Mouse (Mus musculus) limb, embryonic 14.5 days (tissue): ENCODE measurements around the gene Sh3rf3. TPM values are rescaled to one million over a fixed set of nuclear protein-coding genes. Genes with fewer than 3 reads are reported as not detected.

Experiments
- ATAC-seq: fragments of 200-750 bp; cut with Nextera tagmentation; 2 replicates; pipeline ENCODE4 v1.8.0; 2017; ENCODE audit warnings: low read depth, moderate number of reproducible peaks, moderate TSS enrichment; ENCODE audit not compliant: low FRiP score
- DNase-seq: peaks from one replicate; pipeline ENCODE4 v3.0.0-alpha.2; 2015; ENCODE audit warnings: low spot score
- H3K27ac ChIP-seq: fragments of 300-500 bp; sonication (generic); replicated peaks from 2 replicates; pipeline ENCODE4 v1.5.1; 2014; ENCODE audit warnings: low read depth, mild to moderate bottlenecking, low read length, moderate library complexity, mixed read lengths
- H3K27me3 ChIP-seq: fragments of 300-500 bp; sonication (generic); 2 replicates; pipeline ENCODE4 v1.6.1; 2014; ENCODE audit warnings: low read length, mixed read lengths; ENCODE audit not compliant: control insufficient read depth, insufficient read depth
- H3K36me3 ChIP-seq: fragments of 300-500 bp; sonication (generic); 2 replicates; pipeline ENCODE4 v1.6.1; 2014; ENCODE audit warnings: mild to moderate bottlenecking, low read length, moderate library complexity, mixed read lengths; ENCODE audit not compliant: control insufficient read depth, insufficient read depth
- H3K4me1 ChIP-seq: fragments of 300-500 bp; sonication (generic); 2 replicates; pipeline ENCODE4 v1.6.1; 2014; ENCODE audit warnings: antibody characterized with exemption, low read length, mixed read lengths; ENCODE audit not compliant: control insufficient read depth, insufficient read depth
- H3K4me2 ChIP-seq: fragments of 300-500 bp; sonication (generic); replicated peaks from 2 replicates; pipeline ENCODE4 v1.6.1; 2014; ENCODE audit warnings: low read depth, mild to moderate bottlenecking, low read length, moderate library complexity; ENCODE audit not compliant: severe bottlenecking
- H3K4me3 ChIP-seq: fragments of 300-500 bp; sonication (generic); replicated peaks from 2 replicates; pipeline ENCODE4 v1.5.1; 2014; ENCODE audit warnings: low read length
- H3K9ac ChIP-seq: fragments of 300-500 bp; sonication (generic); 2 replicates; pipeline ENCODE4 v1.6.1; 2014; ENCODE audit warnings: mild to moderate bottlenecking, low read depth, low read length, moderate library complexity; ENCODE audit not compliant: severe bottlenecking
- H3K9me3 ChIP-seq: fragments of 300-500 bp; sonication (generic); 2 replicates; pipeline ENCODE4 v1.6.1; 2016; ENCODE audit warnings: low read length; ENCODE audit not compliant: control insufficient read depth
- POLR2A ChIP-seq: fragments of 200-500 bp; IDR thresholded peaks from 2 replicates; pipeline ENCODE4 v1.8.0; 2012; ENCODE audit warnings: inconsistent platforms, mild to moderate bottlenecking, moderate library complexity, borderline replicate concordance; ENCODE audit not compliant: insufficient read depth, insufficient read length; ENCODE audit errors: extremely low read depth
- WGBS: fragments of 180-500 bp; shearing (Covaris S2); extraction: QIAGEN DNeasy Blood & Tissue Kit; methylation state at CpG from one replicate; pipeline ENCODE4 v1.1.7; 2014; 5-methylcytosine and 5-hydroxymethylcytosine counted together
- microRNA-seq: library from miRNA; unstranded; fragments of <30 nt; microRNA quantifications from one replicate; pipeline ENCODE4, GENCODE M21; 2016
- polyA plus RNA-seq, 2 experiments: library from polyadenylated mRNA; depleted of rRNA in 1 of 2; stranded (reverse) in 1 of 2; unstranded in 1 of 2; fragments of >200 nt; fragmentation: Nextera tagmentation in 1 of 2; extraction: Ambion mirVana in 1 of 2; gene quantifications; 2 replicates each; pipeline versions ENCODE4 v1.2.1 to v1.2.3; 2012 to 2014

The Sh3rf3 gene
- polyA plus RNA-seq, 2 experiments = 2.6 to 4.0 TPM

GRCm38 (mm10) chr10:59171042-59171441 is 357.9 kb downstream of the Sh3rf3 start:
- no peak for ATAC-seq
- H3K27me3 ChIP-seq = no peaks in the 10 kb centered on the region

DNA sequence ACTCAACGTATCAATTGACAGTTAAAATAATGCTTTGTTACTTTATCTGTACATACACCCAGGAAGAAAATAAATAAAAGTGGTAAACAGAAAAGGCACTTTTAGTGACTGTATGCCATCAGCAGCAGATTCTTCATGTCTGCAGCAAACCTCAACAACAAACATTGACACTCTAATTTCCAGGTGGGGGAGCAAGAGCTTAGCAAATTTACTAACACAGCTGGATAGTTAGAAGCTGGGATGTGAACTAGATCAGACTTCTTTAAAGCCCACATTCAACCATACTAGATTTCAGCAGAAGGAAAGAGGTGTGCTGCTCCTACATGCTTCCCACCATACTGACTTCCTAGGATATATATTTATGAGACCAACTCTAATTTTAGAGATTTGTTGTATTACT is 359.4 kb downstream of the Sh3rf3 start:
- H3K9me3 ChIP-seq = no peaks in the 10 kb centered on the region
- H3K4me3 ChIP-seq = no peak overlapping the region
- no peak overlapping the region for H3K9ac ChIP-seq
- no peak overlapping the region for H3K27ac ChIP-seq
- H3K27me3 ChIP-seq = no peaks in the 10 kb centered on the region
- 90% methylated on average over 1 of the region's 1 CpGs for WGBS
- peaks cover 11% of the 10 kb centered on the region; the same call in 1 of the 2 replicates for H3K36me3 ChIP-seq
- no peaks in the 10 kb centered on the region for H3K4me1 ChIP-seq
- DNase-seq (no peak), ATAC-seq (no peak)
- H3K4me2 ChIP-seq = no peak overlapping the region
- no peak for TF ChIP-seq POLR2A

More at GRCm38 (mm10) chr10:59171042-59171441, 357.9 kb downstream of the Sh3rf3 start:
- Histone ChIP-seq H3K4me1 (no peaks in the 10 kb centered on the region), H3K9ac (no peak overlapping the region), H3K36me3 (peaks cover 5% of the 10 kb centered on the region), H3K27ac (no peak overlapping the region), H3K9me3 (no peaks in the 10 kb centered on the region), H3K4me2 (no peak overlapping the region), H3K4me3 (no peak overlapping the region)
- TF ChIP-seq POLR2A = no peak
- WGBS = 55% methylated on average over 3 of the region's 3 CpGs
- DNase-seq = peak; percentile 21

- Histone ChIP-seq H3K36me3 (peaks cover 15% of the 10 kb centered on the region), H3K9ac (no peak overlapping the region), H3K9me3 (no peaks in the 10 kb centered on the region), H3K4me2 (no peak overlapping the region), H3K4me1 (no peaks in the 10 kb centered on the region), H3K27ac (no peak overlapping the region), H3K27me3 (no peaks in the 10 kb centered on the region), H3K4me3 (no peak overlapping the region)
- WGBS = 83% methylated on average over 3 of the region's 3 CpGs
- DNase-seq (no peak), ATAC-seq (no peak)
- TF ChIP-seq POLR2A = no peak
Observed at GRCm38 (mm10) chr10:59179620-59180019, 366.5 kb downstream of the Sh3rf3 start.

- 74% methylated on average over 3 of the region's 3 CpGs for WGBS
- TF ChIP-seq POLR2A = no peak
- H3K4me3 ChIP-seq = no peak overlapping the region
- H3K9me3 ChIP-seq = no peaks in the 10 kb centered on the region
- H3K36me3 ChIP-seq = peaks cover 12% of the 10 kb centered on the region; the same call in 1 of the 2 replicates
- H3K4me1 ChIP-seq = no peaks in the 10 kb centered on the region
- H3K27me3 ChIP-seq = no peaks in the 10 kb centered on the region
- no peak overlapping the region for H3K9ac ChIP-seq
- DNase-seq (no peak), ATAC-seq (no peak)
- H3K27ac ChIP-seq = no peak overlapping the region
- H3K4me2 ChIP-seq = no peak overlapping the region
Observed at GRCm38 (mm10) chr10:59182306-59182705, 369.1 kb downstream of the Sh3rf3 start.

Small RNAs within 50 kb of the gene (microRNA-seq; reads per million reads assigned to microRNA genes)
- not detected for gene Gm27672

Other genes starting within 250 kb of the Sh3rf3 start
- 2.2 and 2.3 TPM in 2 replicates for gene Edar, start 137.7 kb upstream of the Sh3rf3 start, polyA plus RNA-seq (2012; rRNA removed)
- gene Edar, start 137.7 kb upstream of the Sh3rf3 start, polyA plus RNA-seq (2014; fragmentation: Nextera tagmentation; extraction: Ambion mirVana) = 2.3 and 2.8 TPM in 2 replicates
- not detected in 2 replicates for gene Gm17542, start 95.1 kb upstream of the Sh3rf3 start, polyA plus RNA-seq (2012; rRNA removed)
- gene Gm17542, start 95.1 kb upstream of the Sh3rf3 start, polyA plus RNA-seq (2014; fragmentation: Nextera tagmentation; extraction: Ambion mirVana) = not detected in 2 replicates